Mouse (Mus musculus) lung, adult 2 months (tissue): ENCODE results near the gene Trdmt1.

Experiments
- CTCF ChIP-seq: fragments of 200-500 bp; IDR thresholded peaks from 2 replicates; pipeline ENCODE4 v1.5.1; 2011; ENCODE audit warnings: mild to moderate bottlenecking, low read length, control low read depth; ENCODE audit not compliant: insufficient read depth
- POLR2A ChIP-seq: fragments of 200-500 bp; IDR thresholded peaks from 2 replicates; pipeline ENCODE4 v1.6.1; 2011; ENCODE audit warnings: low read depth, mild to moderate bottlenecking, control low read depth, low read length, borderline replicate concordance; ENCODE audit errors: extremely low read depth

DNA sequence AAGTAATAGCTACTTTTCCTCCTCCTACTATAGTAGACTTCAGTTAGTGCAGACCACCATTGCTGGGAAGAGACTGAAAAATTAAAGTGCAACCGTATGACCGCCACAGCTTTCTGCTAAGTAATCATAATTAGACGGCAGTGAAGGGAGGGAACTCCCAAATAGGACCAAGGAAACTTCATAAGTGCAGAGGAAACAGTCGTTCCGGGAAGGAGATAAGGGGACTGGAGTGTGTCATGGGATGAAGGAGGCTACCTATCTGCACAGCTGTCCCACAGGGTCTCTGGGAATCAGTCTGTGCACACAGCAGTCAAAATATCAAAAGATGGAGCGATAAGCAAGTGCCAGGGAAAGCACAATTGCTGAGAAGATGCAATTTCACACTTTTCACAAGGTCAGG is 13.8 kb downstream of the Trdmt1 start:
- no peak for TF ChIP-seq CTCF
- no peak for TF ChIP-seq POLR2A
